Mouse (Mus musculus): ENCODE results near the gene 2010005H15Rik.
"Not testable (repeated sequence)": the region's sequence is repeated elsewhere in the genome, so short reads cannot be mapped to it uniquely, and the experiment has no call there.

Gene 2010005H15Rik

GRCm38 (mm10) chr16:36221168-36221567 is at the start of gene 2010005H15Rik:
2010005H15Rik (plus strand) TSS chr16:36221468.
- not testable (repeated sequence) for DNase-seq

DNA sequence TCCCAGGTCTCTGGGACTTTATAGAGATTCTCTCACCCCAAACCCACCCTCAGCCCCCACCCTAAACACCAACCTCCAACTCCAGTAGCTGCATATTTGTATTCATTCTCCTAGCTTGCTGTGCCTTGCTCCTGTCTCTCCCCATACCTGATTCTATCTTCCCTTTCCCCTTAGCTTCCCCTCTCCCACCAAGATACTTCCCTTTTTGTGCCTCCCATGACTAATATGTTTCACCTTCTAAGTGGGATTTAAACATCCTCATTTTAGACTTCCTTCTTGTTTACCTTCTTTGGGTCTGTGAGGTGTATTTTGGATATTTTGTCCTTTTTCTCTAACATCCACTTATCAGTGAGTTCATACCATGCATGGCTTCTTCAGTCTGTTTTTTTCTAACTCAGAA is 45.2 kb upstream of the 2010005H15Rik start:
- no peak for DNase-seq

DNA sequence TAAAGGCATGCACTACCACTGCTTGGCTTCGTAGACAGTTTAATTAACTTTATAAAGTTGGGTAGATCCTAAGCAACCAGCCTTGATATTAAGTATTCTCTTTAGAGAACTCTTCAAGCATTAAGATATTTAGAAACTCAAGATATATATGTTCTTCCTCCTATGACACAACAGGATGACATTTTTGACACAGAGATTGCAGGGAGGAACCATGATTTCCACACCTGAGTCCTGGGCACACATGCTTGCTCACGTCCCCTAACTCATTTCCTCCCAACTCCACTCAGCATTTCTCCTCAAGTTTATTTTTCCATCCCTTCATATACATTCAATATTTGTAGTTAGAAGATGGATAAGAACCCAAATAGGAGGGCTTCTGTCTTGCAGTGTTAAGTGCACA is 41.4 kb upstream of the 2010005H15Rik start:
- DNase-seq: no peak

DNA sequence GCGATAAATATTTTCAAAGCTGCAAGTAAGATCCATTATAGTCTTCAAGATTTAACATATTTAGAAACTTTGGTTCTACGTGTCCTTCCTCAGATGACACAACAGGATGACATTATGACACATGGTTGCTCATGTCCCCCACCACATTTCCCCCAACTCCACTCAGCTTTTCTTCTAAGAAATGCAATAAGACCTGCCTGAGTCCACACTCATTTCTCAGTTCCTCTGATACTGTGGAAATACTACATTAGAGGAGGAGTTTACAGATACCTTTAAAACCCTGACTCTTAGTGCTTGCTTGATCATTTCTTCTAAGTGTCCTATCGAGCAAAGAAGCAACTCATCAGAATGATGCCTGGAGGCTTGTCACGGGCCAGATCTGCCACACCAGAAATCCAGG is 37.4 kb upstream of the 2010005H15Rik start, which contains the start of gene Gm5483:
TSS of gene Gm5483 (plus strand) at position 301 of the 400 bp plus-strand sequence.
- DNase-seq: not testable (repeated sequence)

DNA sequence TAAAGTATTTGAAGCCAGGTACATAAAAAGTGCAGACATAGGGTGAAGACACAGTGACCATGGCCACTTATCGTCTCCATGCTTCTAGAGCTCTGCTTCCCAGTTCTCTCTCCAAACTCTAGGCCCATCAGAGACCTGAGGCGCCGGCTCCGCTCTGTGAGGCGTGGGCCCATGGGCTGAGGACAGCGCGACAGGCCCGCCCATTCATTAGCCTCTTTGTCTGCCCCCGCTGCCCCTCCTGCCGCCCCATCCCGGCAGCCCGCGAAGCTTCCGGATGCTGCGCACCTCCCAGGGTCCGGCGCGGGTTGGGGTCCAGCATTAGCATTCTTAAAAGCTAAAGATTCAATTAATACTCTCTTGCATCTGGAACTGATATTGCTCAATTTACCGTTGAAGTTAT is 22.0 kb upstream of the 2010005H15Rik start:
- no peak for DNase-seq

DNA sequence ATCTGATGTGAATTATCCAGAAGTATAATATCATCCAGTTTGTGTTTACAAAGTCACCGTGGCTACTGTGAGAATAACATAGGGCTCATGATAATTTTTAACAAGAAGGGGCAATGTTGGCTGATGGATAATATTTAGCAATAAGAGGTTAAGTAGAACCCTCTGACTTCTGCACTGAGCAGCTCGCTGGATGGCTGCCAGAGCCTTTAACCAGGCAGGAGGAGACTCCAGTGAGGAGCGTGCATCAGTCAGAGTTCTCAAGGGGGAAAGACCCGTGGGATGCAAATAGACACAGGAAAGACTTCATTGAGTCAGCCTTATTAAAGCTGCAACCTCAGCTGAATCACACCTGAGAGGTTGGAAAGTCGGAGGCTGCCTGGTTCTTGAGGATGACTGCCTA is 17.4 kb upstream of the 2010005H15Rik start:
- DNase-seq: no peak

DNA sequence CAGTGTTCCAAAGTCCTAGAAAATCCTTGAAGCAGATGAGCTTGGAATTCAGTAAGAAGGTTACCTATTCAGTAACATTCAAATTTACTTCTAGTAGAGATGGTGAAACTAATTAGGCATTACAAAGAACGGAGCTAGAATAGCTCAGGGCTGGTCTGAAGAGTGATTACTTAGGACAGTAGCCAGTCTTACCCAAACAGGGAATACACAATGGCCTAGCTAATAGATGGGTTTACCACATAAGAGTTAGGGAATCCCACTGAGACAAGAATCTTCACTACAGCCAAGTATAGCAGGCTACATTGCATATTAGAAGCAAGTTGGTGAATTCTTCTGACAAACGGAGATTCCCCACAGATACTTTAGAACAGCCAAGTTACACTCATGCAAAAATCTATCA is 15.6 kb upstream of the 2010005H15Rik start:
- DNase-seq: not testable (repeated sequence)

GRCm38 (mm10) chr16:36209967-36210453 is 11.3 kb upstream of the 2010005H15Rik start, which contains the start of gene Gm5416:
Gm5416 (plus strand) TSS chr16:36210403.
- DNase-seq: no peak

DNA sequence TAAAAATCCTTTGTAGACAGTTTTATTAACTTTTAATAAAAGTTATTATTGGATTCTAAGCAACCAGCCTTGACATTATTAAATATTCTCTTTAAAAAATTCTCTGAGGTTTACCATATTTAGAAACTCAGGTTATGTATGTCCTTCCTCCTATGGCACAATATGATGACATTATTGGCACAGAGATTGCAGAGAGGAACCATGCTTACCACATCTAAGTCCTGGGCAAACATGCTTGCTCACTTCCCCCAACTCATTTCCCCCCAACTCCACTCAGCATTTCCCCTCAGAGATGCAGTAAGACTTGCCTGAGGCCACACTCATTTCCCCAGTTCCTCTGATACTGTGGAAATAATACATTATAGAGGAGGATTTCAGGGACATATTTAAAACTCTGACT is 39.3 kb downstream of the 2010005H15Rik start:
- DNase-seq: not testable (repeated sequence)

GRCm38 (mm10) chr16:36276796-36277195 is 55.5 kb downstream of the 2010005H15Rik start, which contains the start of gene Stfa1:
Stfa1 (plus strand) TSS chr16:36276951.
- not testable (repeated sequence) for DNase-seq

- DNase-seq: no peak
Observed at GRCm38 (mm10) chr16:36289140-36289539, 67.9 kb downstream of the 2010005H15Rik start.
